Mouse (Mus musculus) liver, embryonic 16.5 days (tissue): ENCODE results near the gene Hist1h1d. TPM values are rescaled to one million over a fixed set of nuclear protein-coding genes. Genes with fewer than 3 reads are reported as not detected.

ENCODE experiments used
- ATAC-seq: fragments of 200-750 bp; cut with Nextera tagmentation; 2 replicates; pipeline ENCODE4 v1.8.0; 2017; ENCODE audit warnings: low read depth, mild to moderate bottlenecking, moderate number of reproducible peaks, moderate library complexity
- H3K27ac ChIP-seq: fragments of 300-500 bp; sonication (generic); 2 replicates; pipeline ENCODE4 v1.5.1; 2014; ENCODE audit warnings: mild to moderate bottlenecking, low read length
- H3K27me3 ChIP-seq: fragments of 300-500 bp; sonication (generic); 2 replicates; pipeline ENCODE4 v1.6.1; 2014; ENCODE audit warnings: low read depth, low read length, mixed read lengths; ENCODE audit not compliant: control insufficient read depth, insufficient read depth
- H3K36me3 ChIP-seq: fragments of 300-500 bp; sonication (generic); 2 replicates; pipeline ENCODE4 v1.6.1; 2014; ENCODE audit warnings: mild to moderate bottlenecking; ENCODE audit not compliant: control insufficient read depth, insufficient read depth
- H3K4me1 ChIP-seq: fragments of 300-500 bp; sonication (generic); 2 replicates; pipeline ENCODE4 v1.6.1; 2014; ENCODE audit warnings: low read depth, low read length, mixed read lengths; ENCODE audit not compliant: control insufficient read depth
- H3K4me2 ChIP-seq: fragments of 300-500 bp; sonication (generic); 2 replicates; pipeline ENCODE4 v1.6.1; 2014; ENCODE audit warnings: low read depth, low read length, mixed read lengths
- H3K4me3 ChIP-seq: fragments of 300-500 bp; sonication (generic); 2 replicates; pipeline ENCODE4 v1.5.1; 2014; ENCODE audit warnings: low read depth, mild to moderate bottlenecking, low read length
- H3K9ac ChIP-seq: fragments of 300-500 bp; sonication (generic); 2 replicates; pipeline ENCODE4 v1.6.1; 2014; ENCODE audit warnings: low read depth, low read length
- H3K9me3 ChIP-seq: fragments of 300-500 bp; sonication (generic); replicated peaks from 2 replicates; pipeline ENCODE4 v1.6.1; 2016; ENCODE audit warnings: low read length; ENCODE audit not compliant: control insufficient read depth
- WGBS: fragments of 180-500 bp; shearing (Covaris S2); extraction: QIAGEN DNeasy Blood & Tissue Kit; methylation state at CpG from one replicate; pipeline ENCODE4 v1.1.7; 2014; ENCODE audit not compliant: insufficient replicate concordance; 5-methylcytosine and 5-hydroxymethylcytosine counted together
- polyA plus RNA-seq: library from polyadenylated mRNA; unstranded; fragments of >200 nt; fragmentation: Nextera tagmentation; extraction: Ambion mirVana; gene quantifications from 2 replicates; pipeline ENCODE4 v1.2.1, GENCODE M21; 2015

The Hist1h1d gene
- polyA plus RNA-seq, 1 experiment from 2014 or later: 1.2 TPM

GRCm38 (mm10) chr13:23524654-23525053 lies 28.4 kb upstream of the Hist1h1d start:
- H3K9me3 ChIP-seq: no peaks in the 10 kb centered on the region
- H3K27ac ChIP-seq: no peak overlapping the region
- H3K4me2 ChIP-seq: no peak overlapping the region
- ATAC-seq: 0 out of 2 replicates have a peak, but pooled peaks have one; percentile 15
- no peaks in the 10 kb centered on the region for H3K27me3 ChIP-seq
- H3K4me1 ChIP-seq: peaks cover 23% of the 10 kb centered on the region
- H3K4me3 ChIP-seq: no peak overlapping the region
- no peaks in the 10 kb centered on the region for H3K36me3 ChIP-seq
- WGBS: 10% methylated on average over 5 of the region's 5 CpGs
- no peak overlapping the region; the same call in 1 of the 2 replicates for H3K9ac ChIP-seq

- Histone ChIP-seq H3K27ac (no peak overlapping the region; the same call in 1 of the 2 replicates), H3K4me2 (peak overlapping the region; percentile 56), H3K9me3 (no peaks in the 10 kb centered on the region), H3K27me3 (no peaks in the 10 kb centered on the region), H3K4me1 (peaks cover 16% of the 10 kb centered on the region), H3K4me3 (peak overlapping the region; percentile 40), H3K36me3 (no peaks in the 10 kb centered on the region), H3K9ac (0 out of 2 replicates have a peak overlapping the region, but pooled peaks have one; percentile 9)
- no peak for ATAC-seq
- 1% methylated on average over 10 of the region's 10 CpGs for WGBS
Observed at GRCm38 (mm10) chr13:23525901-23526300, 27.2 kb upstream of the Hist1h1d start.

- Histone ChIP-seq H3K9ac (peak overlapping the region; percentile 47; the same call in 1 of the 2 replicates), H3K4me2 (peak overlapping the region; percentile 68), H3K4me1 (peaks cover 16% of the 10 kb centered on the region), H3K9me3 (no peaks in the 10 kb centered on the region), H3K27me3 (no peaks in the 10 kb centered on the region), H3K4me3 (peak overlapping the region; percentile 55), H3K36me3 (no peaks in the 10 kb centered on the region), H3K27ac (no peak overlapping the region)
- no peak for ATAC-seq
- under 1% methylated on average over 17 of the region's 17 CpGs for WGBS
Observed at GRCm38 (mm10) chr13:23526312-23526711, 26.8 kb upstream of the Hist1h1d start.

GRCm38 (mm10) chr13:23529005-23529404 lies 24.1 kb upstream of the Hist1h1d start:
- Histone ChIP-seq H3K4me2 (no peak overlapping the region), H3K36me3 (no peaks in the 10 kb centered on the region), H3K4me1 (peaks cover 25% of the 10 kb centered on the region), H3K4me3 (no peak overlapping the region), H3K27me3 (no peaks in the 10 kb centered on the region), H3K9ac (no peak overlapping the region), H3K9me3 (no peaks in the 10 kb centered on the region), H3K27ac (no peak overlapping the region)
- 79% methylated on average over 5 of the region's 5 CpGs for WGBS
- ATAC-seq: no peak

GRCm38 (mm10) chr13:23529480-23530165 lies 23.4 kb upstream of the Hist1h1d start:
- Histone ChIP-seq H3K4me1 (peaks cover 23% of the 10 kb centered on the region), H3K27me3 (no peaks in the 10 kb centered on the region), H3K27ac (peak overlapping the region; percentile 96), H3K36me3 (no peaks in the 10 kb centered on the region), H3K4me3 (peak overlapping the region; percentile 65), H3K4me2 (peak overlapping the region; percentile 64), H3K9me3 (no peaks in the 10 kb centered on the region), H3K9ac (peak overlapping the region; percentile 78)
- no peak for ATAC-seq
- WGBS: 18% methylated on average over 2 of the region's 2 CpGs

- Histone ChIP-seq H3K4me2 (peak overlapping the region; percentile 64), H3K27me3 (no peaks in the 10 kb centered on the region), H3K9ac (peak overlapping the region; percentile 78), H3K4me1 (peaks cover 20% of the 10 kb centered on the region), H3K36me3 (no peaks in the 10 kb centered on the region), H3K4me3 (peak overlapping the region; percentile 65), H3K9me3 (no peaks in the 10 kb centered on the region), H3K27ac (peak overlapping the region; percentile 96)
- no peak for ATAC-seq
- WGBS: 0% methylated on average over 20 of the region's 20 CpGs
Observed at GRCm38 (mm10) chr13:23530181-23530900, 22.7 kb upstream of the Hist1h1d start.

- Histone ChIP-seq H3K4me1 (peaks cover 15% of the 10 kb centered on the region), H3K36me3 (no peaks in the 10 kb centered on the region), H3K9ac (peak within 1 kb of the TSS; percentile 78), H3K9me3 (no peaks in the 10 kb centered on the region), H3K27me3 (no peaks in the 10 kb centered on the region), H3K27ac (peak within 1 kb of the TSS; percentile 96), H3K4me3 (peak within 1 kb of the TSS; percentile 65), H3K4me2 (peak within 1 kb of the TSS; percentile 64)
- ATAC-seq: peak; percentile 62
- WGBS: under 1% methylated on average over 55 of the region's 70 CpGs
Observed at GRCm38 (mm10) chr13:23530901-23531875, 21.9 kb upstream of the Hist1h1d start, which contains the start of gene Hist1h4h. Hist1h4h (plus strand) TSS chr13:23531050.

- H3K4me2 ChIP-seq: peak overlapping the region; percentile 64
- WGBS: 15% methylated on average over 9 of the region's 9 CpGs
- peaks cover 22% of the 10 kb centered on the region for H3K4me1 ChIP-seq
- H3K9me3 ChIP-seq: no peaks in the 10 kb centered on the region
- H3K27ac ChIP-seq: peak overlapping the region; percentile 96
- ATAC-seq: no peak
- no peaks in the 10 kb centered on the region for H3K27me3 ChIP-seq
- peak overlapping the region; percentile 78 for H3K9ac ChIP-seq
- H3K4me3 ChIP-seq: peak overlapping the region; percentile 65
- H3K36me3 ChIP-seq: no peaks in the 10 kb centered on the region
Observed at GRCm38 (mm10) chr13:23532262-23533075, 20.6 kb upstream of the Hist1h1d start.
